Mouse (Mus musculus) kidney, adult 8-10 months (tissue): Measurements from ENCODE around the gene Gins3.
"Not testable (repeated sequence)": the region's sequence is repeated elsewhere in the genome, so short reads cannot be mapped to it uniquely, and the experiment has no call there.

Source experiments
- DNase-seq, 2 experiments: peaks; one replicate each; pipeline ENCODE4 v3.0.0; 2022

The Gins3 gene

DNA sequence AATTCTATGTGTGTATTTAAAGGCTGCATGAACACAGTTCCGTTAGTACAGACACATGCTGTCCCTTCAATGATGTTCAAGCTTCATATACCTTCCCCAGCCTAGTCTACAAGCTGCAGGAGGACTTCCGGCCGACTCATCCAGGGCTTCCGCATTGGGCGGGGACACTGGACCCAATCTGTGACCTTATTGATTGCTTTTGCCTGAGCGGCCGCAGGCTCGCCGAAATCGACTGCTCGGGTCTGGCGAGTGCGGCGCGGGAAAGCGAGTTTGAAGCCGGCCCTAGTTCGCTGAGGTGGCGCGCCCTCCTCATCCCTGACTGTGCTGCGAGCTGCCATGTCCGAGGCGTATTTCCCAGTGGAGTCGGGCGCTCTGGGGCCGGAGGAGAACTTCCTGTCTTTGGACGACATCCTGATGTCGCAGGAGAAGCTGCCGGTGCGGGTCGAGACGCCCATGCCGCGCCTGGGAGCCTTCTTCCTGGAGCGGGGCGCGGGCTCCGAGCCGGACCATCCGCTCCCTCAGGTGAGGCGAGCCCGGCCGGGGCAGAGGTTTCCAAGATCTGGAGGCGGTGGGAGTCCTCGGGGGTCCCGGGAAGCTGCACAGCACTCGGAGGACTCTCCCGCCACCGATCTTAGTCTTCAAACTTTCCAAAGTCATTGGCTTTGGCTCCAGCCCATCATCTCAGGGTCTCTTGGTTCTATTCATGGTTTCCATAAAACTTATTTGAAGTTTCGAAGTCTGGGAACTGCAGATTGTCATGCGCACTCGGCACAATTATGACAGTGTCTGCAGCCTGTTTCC, at the start of gene Gins3:
Gene Gins3 (plus strand): TSS at position 192 of the 801 bp plus-strand sequence.
- peak; percentile 93 to 96 for DNase-seq

DNA sequence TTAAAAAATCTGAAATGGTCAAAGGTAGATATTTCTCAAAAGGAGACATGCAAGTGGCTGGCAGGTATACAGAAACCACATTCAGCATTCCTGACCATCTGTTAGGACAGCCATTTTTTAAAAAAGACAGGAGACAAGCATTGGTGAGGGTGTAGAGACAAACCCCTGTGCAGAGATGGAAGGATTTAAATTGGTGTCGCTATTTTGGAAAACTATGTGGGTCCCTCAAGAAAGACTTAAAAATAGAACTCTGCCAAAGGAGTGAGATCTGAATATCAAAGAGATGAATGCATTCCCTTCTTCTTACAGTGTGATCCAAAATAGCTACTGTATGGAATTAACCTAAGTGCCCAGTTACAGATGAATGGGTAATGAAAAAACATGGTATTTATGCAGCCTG, 45.9 kb upstream of the Gins3 start:
- no peak for DNase-seq

DNA sequence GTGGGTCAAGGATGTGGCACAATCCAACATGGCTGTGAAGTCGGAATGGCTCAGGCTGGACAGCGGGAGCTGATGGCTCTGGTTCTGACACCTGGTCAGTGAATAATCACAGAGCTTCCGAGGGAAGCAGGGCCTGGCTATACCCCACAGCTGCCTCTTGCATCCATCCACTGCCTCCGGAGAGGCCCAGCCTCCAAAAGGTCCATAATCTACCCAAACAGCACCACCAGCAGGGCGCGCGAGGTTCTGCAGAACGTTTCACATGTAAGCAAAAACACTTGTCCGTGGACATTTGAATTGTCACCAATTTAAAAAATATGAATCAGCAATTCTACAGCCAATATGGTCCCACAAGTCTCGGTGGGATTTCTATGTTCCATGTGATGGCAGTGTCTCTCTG, 44.0 kb upstream of the Gins3 start:
- DNase-seq = no peak

DNA sequence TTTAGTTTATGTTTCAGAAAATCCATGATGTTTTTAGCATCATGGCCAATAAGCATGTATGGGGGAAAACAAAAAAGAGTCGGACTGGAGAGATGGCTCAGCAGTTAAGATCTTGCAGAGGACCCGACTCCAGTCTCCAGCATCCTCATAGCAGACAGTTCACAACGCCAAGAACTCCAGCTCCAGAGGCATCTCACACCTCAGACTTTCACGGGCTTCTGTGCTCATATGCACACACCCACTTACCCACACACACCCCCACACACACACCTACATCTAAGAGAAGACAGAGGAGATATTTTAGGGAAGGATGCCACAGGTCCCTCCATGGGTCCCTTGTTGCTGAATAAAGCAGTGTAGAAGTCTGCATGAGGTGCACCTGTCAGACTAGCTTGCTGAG, 42.7 kb upstream of the Gins3 start:
- DNase-seq = no peak

DNA sequence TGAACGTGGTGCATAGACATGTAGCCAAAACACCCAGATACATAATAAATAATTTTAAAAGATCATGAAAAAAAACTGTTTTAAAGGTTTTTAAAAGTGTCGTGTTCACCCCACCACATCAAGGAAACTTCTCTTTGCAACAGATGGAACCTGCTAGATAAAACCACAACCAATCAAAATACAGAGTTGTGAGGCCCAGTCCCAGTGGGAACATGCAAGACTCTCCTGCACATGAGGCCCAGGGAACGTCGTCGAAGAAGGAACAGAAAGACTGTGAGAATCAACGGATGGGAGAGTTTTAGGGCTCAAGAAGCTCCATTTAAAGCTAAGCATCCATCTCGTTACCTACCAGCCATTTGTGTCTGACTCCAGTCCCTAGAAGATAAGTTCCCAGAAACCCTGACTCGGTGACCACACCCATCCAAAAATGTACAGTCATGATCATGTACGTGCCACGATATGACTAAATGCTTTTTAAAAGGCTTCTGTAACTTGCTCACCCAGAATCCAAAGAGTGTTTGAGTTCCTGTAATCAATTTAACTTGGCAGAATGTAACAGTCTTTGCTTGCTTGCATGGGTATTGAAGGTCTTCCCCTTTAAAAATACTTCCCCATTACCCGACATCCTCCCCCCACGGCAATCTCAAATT, 41.0 kb upstream of the Gins3 start:
- DNase-seq = no peak

DNA sequence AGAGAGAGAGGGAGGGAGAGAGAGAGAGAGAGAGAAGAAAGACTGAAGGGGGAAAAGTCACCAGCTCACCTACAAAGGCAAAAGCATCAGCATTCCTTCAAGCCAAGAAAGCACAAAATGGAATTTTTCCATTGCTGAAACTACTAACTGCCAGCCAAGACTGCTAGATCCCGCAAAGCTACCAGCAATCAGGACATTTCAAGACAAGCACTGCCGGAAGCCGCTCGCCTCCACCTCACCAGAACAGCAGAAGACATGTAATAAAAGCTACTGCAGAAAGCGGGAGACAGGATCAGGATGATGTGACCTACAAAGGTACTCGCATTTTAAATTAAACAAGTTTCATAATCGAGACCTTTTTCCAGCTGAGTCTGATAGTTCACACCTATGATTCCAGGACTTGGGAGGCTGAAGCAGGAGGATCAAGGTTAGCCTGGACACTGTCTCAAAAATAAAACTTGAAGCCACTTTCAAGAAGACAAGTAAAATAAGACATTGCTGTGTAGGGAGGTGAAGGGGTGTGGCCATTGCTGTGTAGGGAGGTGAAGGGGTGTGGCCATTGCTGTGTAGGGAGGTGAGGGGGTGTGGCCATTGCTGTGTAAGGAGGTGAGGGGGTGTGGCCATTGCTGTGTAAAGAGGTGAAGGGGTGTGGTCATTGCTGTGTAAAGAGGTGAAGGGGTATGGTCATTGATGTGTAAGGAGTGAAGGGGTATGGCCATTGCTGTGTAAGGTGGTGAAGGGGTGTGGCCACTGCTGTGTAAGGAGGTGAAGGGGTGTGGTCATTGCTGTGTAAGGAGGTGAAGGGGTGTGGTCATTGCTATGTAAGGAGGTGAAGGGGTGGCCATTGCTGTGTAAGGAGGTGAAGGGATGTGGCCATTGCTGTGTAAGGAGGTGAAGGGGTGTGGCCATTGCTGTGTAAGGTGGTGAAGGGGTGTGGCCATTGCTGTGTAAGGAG, 39.5 kb upstream of the Gins3 start:
- DNase-seq = no peak

DNA sequence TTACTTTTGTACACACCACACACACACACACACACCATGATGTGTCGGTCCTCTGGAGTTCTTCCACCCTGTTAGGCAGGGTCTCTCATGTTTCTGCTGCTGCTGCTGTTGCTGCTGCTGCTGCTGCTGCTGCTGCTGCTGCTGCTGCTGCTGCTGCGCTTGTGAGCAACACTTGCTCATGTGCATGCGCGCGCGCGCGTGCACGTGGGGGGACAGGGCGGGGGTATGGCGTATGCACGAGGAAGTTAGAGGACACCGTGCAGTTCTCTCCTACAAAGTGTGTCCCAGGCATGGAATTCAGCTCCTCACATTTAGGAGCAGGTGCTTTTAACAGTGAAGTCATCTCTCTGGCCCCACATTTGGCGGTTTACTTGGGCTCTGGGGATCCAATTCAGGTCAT, 38.1 kb upstream of the Gins3 start:
- no peak for DNase-seq

DNA sequence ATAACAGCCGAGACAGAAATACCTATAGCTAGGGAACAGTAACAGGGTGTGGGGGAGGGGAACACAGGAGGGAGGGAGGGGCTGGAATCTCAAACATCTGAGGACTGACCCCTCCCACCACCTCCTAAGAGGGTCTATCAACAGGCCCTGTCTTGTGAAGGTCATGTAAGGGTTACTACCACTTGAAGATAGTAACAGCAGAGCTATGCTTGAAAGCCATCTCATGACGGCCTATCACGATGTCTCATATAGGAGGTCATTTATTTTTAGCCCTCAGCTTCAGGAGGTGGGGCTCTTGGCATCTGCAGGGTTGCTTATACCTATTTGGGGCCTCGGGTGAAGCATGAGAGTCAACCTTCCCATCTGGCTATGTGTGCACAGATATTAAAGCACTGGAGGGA, 36.4 kb upstream of the Gins3 start:
- DNase-seq = no peak

DNA sequence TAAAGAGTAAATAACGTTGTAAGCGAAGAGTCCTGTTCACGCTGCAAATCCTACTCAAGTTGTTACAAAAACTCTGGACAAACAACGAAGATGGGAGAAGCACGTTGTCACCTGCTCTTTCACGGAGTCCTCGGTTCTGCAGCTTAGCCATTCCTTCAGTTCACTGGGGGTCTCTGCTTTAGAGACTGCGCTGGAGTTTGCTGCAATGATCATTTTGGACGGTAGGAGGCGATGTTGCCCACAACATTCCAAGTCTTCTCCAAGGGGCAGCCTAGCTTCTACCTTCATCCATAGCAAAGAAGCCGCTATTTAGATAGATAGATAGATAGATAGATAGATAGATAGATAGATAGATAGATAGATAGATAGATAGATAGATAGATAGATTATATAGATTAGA, 33.4 kb upstream of the Gins3 start:
- DNase-seq = peak; percentile 4 to 46

DNA sequence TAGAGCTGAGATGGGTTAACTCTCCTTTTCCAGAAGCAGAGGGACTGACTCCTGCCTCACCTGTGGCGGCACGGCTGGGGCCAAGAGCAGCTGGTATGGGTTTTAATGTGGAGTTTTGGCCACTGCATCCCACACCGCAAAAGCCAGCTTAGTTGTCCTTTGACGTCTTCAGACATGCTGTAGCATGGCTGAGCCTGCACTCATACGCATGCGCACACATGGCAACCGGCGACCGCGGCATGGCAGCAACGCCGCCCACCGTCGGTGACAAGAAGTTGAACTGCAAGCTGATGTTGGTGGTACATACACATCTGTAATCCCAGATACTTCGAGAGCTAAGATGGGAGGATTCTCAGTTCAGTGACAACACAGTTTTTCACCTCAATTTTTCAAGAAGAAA, 31.9 kb upstream of the Gins3 start:
- DNase-seq = no peak

DNA sequence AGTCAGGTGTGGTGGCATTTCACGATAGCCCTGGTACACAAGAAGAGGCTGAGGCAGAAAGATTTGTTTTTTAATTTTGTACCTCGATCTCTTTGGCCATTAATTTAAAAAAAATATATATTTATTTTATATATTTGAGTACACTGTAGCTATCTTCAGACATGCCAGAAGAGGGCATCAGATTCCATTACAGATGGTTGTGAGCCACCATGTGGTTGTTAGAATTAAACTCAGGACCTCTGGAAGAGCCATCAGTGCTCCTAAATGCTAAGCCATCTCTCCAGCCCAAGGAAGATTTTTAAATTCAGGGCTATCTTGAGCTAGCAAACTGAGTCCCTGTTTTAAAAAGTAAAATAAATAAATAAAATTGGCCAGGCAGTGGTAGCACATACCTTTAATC, 31.1 kb upstream of the Gins3 start:
- DNase-seq = no peak

DNA sequence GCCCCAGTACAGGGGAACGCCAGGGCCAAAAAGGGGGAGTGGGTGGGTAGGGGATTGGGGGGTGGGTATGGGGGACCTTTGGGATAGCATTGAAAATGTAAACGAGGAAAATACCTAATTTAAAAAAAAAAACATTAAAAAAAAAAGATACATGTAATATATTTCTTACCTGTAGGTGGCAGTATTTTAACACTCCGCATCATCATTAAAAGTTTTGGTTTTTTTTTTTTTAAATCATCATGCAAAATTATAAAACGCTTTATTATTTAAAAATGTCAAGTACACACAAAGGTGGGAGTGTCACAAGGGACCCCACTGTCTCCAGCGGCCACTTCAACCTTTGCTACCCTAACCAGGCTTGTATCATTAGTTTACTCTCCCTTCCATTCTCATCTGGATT, 26.7 kb upstream of the Gins3 start:
- not testable (repeated sequence) for DNase-seq

DNA sequence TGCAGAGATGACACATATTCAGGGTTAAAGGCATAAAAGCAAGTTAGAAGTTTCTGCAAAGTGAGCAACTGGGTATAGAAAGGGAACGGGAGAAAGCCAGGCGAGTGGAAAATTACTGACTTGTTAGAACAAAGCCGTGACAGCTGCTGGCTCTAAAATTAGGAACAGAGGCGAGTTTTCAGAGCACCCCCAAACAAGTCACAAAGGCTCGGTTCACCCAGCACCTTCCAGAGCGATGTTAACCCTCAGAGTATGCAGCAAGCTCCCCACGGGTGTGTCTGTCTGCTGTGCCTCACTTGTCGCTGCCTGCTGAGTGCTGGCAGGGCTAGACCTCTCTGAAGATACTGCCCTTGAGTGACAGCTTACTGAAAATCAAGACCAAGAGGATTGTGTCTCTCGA, 26.0 kb upstream of the Gins3 start:
- no peak for DNase-seq

DNA sequence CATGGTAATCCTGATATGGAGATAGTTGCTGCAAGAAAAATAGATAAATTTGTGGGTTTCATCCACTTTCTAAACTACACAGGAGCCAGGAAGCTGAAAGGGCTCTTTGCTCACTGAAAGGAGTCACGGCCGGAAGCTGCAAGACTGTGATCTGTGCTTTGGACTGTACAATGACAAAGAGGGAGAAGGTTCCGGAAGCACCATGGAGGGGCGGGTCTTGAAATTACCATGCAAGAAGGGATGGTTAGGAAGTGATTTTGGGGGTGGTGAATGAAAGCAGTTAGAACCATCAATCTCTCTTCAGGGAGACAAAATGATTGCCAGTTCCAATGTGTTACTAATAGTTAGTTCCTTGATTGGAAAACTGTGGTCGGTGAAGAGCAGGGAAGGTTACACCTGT, 23.8 kb upstream of the Gins3 start:
- no peak for DNase-seq

DNA sequence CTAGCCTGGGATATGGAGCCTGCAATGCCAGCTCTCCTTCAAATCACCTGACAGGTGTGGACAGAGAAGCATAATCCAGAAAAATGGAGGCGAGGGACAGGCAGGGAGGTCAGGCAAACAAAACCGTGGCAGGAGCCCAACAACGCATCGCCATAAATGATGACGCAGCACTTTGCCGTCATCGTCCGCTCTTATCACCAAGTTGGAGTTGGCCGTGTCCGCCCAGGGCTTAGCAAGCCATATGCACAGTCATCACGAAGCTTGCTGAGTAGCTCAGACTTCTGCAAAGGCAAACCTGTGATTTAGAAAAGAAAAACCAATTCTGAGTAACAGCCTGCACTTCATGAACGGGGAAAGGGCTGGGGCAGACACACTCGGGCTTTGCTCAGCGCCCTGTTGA, 22.5 kb upstream of the Gins3 start:
- DNase-seq = no peak

DNA sequence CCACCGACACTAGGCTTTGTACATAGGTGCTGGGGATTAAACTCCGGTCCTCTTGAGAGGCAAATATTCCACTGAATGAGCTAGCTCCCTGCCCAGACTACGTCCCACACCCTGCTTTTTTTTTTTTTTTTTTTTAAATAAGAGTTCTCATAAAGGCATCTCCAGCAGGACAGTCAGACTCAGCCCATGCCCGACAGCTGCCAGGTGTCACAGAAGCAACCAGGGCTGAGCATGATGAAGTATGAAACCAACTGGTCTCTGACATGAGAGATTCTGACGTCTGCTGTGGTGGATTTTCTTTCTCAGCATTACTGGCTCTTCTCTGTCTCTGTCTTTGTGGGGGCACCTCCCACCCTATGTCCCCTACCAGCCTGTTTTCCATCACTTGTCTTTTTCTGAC, 21.5 kb upstream of the Gins3 start:
- no peak for DNase-seq

DNA sequence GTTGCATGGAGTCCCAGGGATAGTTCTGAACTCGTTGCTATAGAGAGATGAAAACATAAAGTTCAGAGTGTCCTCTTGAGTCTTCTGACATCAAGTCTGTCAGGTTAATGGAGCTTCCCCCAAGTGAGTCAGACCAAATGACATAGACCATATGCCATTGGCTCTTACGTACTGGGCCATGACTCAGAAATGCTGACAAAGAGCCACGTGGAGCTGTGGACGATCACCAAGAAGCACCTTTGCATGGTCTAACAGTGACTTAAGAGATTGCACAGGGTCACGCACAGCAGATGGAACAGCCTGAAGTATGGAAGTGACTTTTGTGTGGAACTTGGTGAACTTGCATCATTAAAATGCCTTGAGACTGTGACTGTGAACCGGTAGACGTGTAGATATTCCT, 16.9 kb upstream of the Gins3 start:
- DNase-seq = no peak

DNA sequence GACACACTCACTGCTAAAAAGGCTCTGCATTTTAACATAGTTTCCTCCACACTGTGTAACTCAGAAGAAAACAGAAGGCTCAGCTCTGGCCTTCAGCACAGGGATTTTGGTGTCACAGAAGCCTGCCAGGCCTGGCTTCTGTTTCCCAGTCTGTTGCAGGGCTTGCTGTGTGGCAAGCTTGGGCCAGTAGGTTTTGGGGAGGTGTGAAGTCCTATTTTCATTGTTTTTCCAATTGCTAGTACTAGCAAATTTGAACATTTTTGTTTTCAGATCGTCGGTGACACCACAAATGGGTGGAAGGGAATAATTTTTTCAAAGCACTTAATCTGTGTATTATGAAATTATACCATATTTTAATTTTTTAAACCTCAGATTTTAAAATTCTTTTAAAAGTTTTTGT, 13.2 kb upstream of the Gins3 start:
- no peak for DNase-seq

DNA sequence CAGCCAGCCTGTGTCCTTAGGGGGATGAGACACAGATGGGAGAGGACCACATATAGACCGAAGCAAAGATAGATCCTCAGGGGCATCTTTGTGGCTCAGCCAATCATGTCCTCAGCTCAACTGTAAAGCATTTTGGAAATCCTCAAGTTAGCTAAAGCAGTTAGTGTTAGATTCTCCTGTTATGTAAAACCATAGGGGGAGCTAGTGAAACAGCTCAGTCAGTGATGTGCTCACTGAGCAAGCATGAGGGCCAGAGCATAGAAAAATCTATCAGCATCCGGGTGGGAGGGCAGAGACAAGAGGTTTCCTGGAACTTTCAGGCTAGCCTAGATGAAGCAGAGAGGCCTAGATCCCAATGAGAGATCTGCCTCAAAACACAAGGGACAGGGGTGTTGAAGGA, 8.4 kb upstream of the Gins3 start:
- DNase-seq = no peak

DNA sequence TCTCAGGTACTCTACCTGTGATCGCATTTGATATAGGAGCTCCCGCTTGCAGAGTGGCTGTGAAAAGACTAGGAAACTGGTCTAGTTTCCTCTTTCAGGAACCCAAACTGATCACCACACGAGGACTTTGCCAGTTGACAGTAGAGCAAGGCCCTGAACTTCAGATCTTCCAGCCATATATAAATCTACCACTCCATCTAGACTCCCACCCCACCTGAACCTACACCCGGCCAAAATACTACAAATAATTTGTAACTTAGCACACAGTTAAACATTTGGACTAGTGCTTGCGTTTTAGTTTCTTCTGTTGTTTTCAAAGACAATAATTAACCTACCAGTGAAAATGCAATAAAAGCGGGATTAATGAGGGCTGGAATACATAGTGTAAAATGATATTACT, 413 bp upstream of the Gins3 start:
- no peak for DNase-seq

DNA sequence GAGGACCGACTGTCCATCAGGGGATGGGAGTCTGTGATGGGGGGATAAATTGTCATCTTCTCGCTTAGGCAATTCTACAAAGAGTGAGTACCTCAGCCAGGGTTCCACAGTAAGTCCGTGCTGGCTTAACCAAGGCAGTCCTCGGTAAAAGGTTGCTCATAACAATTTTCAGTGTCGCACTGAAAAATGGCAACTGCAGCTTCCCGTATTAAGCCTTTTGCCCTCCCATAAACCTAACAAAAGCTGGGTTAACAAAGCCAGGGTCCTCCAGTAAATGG, 749 bp downstream of the Gins3 start:
- DNase-seq = no peak

DNA sequence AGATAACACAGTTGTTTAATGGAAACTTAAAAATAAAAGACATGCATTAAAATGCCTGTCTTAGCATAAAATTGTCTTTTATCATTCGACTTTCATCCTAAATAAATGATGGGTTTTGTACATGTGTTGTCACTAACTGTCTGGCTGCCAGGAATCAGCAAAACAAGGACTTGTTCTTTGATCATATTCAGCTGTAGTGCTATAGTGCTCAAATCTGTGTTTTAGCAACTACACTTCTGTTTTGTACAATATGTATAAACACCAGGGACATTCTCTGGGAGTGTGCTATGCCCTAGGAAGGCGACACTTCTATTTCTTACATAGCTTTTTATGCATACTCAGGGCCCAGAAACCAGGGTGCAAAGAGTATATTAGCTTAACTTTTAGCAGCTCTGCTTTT, 11.7 kb downstream of the Gins3 start:
- no peak for DNase-seq

DNA sequence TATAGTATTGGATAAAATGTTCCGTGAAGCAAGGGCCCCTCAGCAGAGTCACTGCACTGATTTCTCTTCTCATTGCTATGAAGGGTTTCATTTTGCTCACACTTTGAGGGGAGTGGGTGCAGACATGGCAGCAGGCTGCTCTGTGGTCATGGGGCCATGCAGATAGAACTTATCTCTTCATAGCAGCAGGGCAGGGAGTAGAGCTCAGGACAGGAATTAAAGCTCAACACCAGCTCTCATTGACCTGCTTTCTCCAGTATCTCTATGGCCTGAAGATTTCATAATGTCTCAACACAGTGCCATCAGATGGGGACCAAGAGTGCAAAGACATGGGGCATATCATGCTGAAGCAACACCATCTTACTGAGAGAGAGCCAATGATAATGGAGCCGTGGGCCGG, 15.0 kb downstream of the Gins3 start:
- DNase-seq = no peak

DNA sequence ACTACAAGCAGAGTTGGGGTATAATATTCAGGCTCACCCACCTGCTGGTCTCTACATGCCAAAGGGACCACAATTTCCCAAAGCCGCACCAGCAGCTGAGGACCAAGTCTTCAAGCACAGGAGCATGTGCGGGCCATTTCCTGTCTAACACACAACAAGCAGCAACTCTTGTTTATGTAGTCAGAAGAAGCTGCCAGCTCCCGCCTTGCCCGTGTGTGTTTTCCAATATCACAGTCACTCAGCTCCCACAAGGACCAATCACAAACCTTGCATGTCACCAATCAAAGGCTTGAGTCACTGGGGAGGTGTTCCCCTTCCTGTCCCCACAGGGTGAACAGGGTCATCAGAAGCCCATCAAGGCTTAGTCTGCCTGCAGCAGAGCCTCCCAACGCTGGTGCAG, 20.1 kb downstream of the Gins3 start:
- no peak for DNase-seq
